Mouse (Mus musculus) brown adipose tissue, adult 24 weeks (tissue): Measurements from ENCODE around the gene Add1. TPM values are rescaled to one million over a fixed set of nuclear protein-coding genes. Genes with fewer than 3 reads are reported as not detected.

ENCODE experiments used
- H3K27ac ChIP-seq: fragments of 200-500 bp; replicated peaks from 2 replicates; pipeline ENCODE4 v1.5.1; 2012; ENCODE audit warnings: low read depth, mild to moderate bottlenecking, low read length
- H3K4me1 ChIP-seq: fragments of 200-500 bp; 2 replicates; pipeline ENCODE4 v1.6.1; 2012; ENCODE audit warnings: low read length, mixed read lengths; ENCODE audit not compliant: control insufficient read depth, insufficient read depth, insufficient read length
- H3K4me3 ChIP-seq: fragments of 200-500 bp; 2 replicates; pipeline ENCODE4 v1.5.1; 2012; ENCODE audit warnings: low read depth, mild to moderate bottlenecking, low read length, moderate library complexity; ENCODE audit not compliant: insufficient read depth
- polyA plus RNA-seq: library from polyadenylated mRNA; stranded (reverse); fragments of >200 nt; gene quantifications from 2 replicates; pipeline ENCODE4 v1.2.4, GENCODE M21; 2012; ENCODE audit not compliant: missing spikeins, insufficient read depth, insufficient read length

Add1 gene
- polyA plus RNA-seq, 1 experiment, result 72.7 TPM

- H3K4me3 ChIP-seq, result no peak overlapping the region
- H3K4me1 ChIP-seq, result no peaks in the 10 kb centered on the region
- H3K27ac ChIP-seq, result no peak overlapping the region
Observed at GRCm38 (mm10) chr5:34608226-34608625, 34.8 kb downstream of the Add1 start.

GRCm38 (mm10) chr5:34609966-34610365, 36.5 kb downstream of the Add1 start:
- no peak overlapping the region for H3K4me3 ChIP-seq
- H3K27ac ChIP-seq, result no peak overlapping the region
- H3K4me1 ChIP-seq, result no peaks in the 10 kb centered on the region

GRCm38 (mm10) chr5:34632996-34633395, 59.5 kb downstream of the Add1 start:
- no peaks in the 10 kb centered on the region for H3K4me1 ChIP-seq
- no peak overlapping the region for H3K27ac ChIP-seq
- H3K4me3 ChIP-seq, result no peak overlapping the region

GRCm38 (mm10) chr5:34633641-34634040, 60.2 kb downstream of the Add1 start:
- H3K27ac ChIP-seq, result no peak overlapping the region

GRCm38 (mm10) chr5:34634746-34635400, 61.4 kb downstream of the Add1 start:
- H3K27ac ChIP-seq, result no peak overlapping the region
- no peak overlapping the region for H3K4me3 ChIP-seq
- H3K4me1 ChIP-seq, result no peaks in the 10 kb centered on the region

More at GRCm38 (mm10) chr5:34633641-34634040, 60.2 kb downstream of the Add1 start:
- Histone ChIP-seq H3K4me3 (no peak overlapping the region), H3K4me1 (no peaks in the 10 kb centered on the region)

GRCm38 (mm10) chr5:34635665-34636192, 62.3 kb downstream of the Add1 start:
- H3K4me1 ChIP-seq, result no peaks in the 10 kb centered on the region
- H3K27ac ChIP-seq, result no peak overlapping the region
- no peak overlapping the region for H3K4me3 ChIP-seq

GRCm38 (mm10) chr5:34636481-34637287, 63.2 kb downstream of the Add1 start, which contains the start of gene Mfsd10:
Gene Mfsd10 (minus strand): TSS chr5:34637212.
- Histone ChIP-seq H3K4me3 (peak within 1 kb of the TSS; percentile 70), H3K4me1 (no peaks in the 10 kb centered on the region), H3K27ac (peak within 1 kb of the TSS; percentile 4; the same call in 1 of the 2 replicates)

GRCm38 (mm10) chr5:34637591-34638156, 64.2 kb downstream of the Add1 start:
- Histone ChIP-seq H3K4me3 (no peak overlapping the region), H3K4me1 (no peaks in the 10 kb centered on the region), H3K27ac (no peak overlapping the region)

GRCm38 (mm10) chr5:34641991-34642390, 68.5 kb downstream of the Add1 start:
- Histone ChIP-seq H3K27ac (no peak overlapping the region), H3K4me3 (no peak overlapping the region), H3K4me1 (no peaks in the 10 kb centered on the region)

- Histone ChIP-seq H3K4me1 (no peaks in the 10 kb centered on the region), H3K27ac (no peak overlapping the region), H3K4me3 (no peak overlapping the region)
Observed at GRCm38 (mm10) chr5:34642932-34643331, 69.5 kb downstream of the Add1 start.

GRCm38 (mm10) chr5:34647581-34647980, 74.1 kb downstream of the Add1 start:
- no peaks in the 10 kb centered on the region for H3K4me1 ChIP-seq

GRCm38 (mm10) chr5:34652961-34653360, 79.5 kb downstream of the Add1 start:
- Histone ChIP-seq H3K4me3 (no peak overlapping the region), H3K27ac (no peak overlapping the region), H3K4me1 (no peaks in the 10 kb centered on the region)

More at GRCm38 (mm10) chr5:34647581-34647980, 74.1 kb downstream of the Add1 start:
- H3K27ac ChIP-seq, result no peak overlapping the region
- H3K4me3 ChIP-seq, result no peak overlapping the region

GRCm38 (mm10) chr5:34654881-34655280, 81.4 kb downstream of the Add1 start:
- no peak overlapping the region for H3K27ac ChIP-seq
- no peaks in the 10 kb centered on the region for H3K4me1 ChIP-seq
- no peak overlapping the region for H3K4me3 ChIP-seq

GRCm38 (mm10) chr5:34657556-34657955, 84.1 kb downstream of the Add1 start:
- H3K4me3 ChIP-seq, result no peak overlapping the region
- no peak overlapping the region for H3K27ac ChIP-seq
- no peaks in the 10 kb centered on the region for H3K4me1 ChIP-seq
